Mouse (Mus musculus) ZHBTc4 (cell line): ENCODE measurements around the gene Soat1.
"Not testable (repeated sequence)": the region's sequence is repeated elsewhere in the genome, so short reads cannot be mapped to it uniquely, and the experiment has no call there.

Experiments
- DNase-seq: peaks from one replicate; pipeline ENCODE4 v3.0.0-alpha.2; 2011; ENCODE audit warnings: low read depth, low spot score

Gene Soat1

GRCm38 (mm10) chr1:156473961-156474503 lies at the start of gene Soat1:
Soat1 (minus strand) TSS chr1:156474331.
- DNase-seq = peak; percentile 93

- not testable (repeated sequence) for DNase-seq
Observed at GRCm38 (mm10) chr1:156523842-156524241, 49.7 kb upstream of the Soat1 start, which contains the start of gene Gm10031. Gm10031 (plus strand) TSS chr1:156524012.

GRCm38 (mm10) chr1:156521796-156522517 lies 47.8 kb upstream of the Soat1 start:
- DNase-seq = no peak

- DNase-seq = no peak
Observed at GRCm38 (mm10) chr1:156520136-156520780, 46.1 kb upstream of the Soat1 start.

GRCm38 (mm10) chr1:156507753-156508152 lies 33.6 kb upstream of the Soat1 start:
- DNase-seq = no peak

- no peak for DNase-seq
Observed at GRCm38 (mm10) chr1:156505901-156506300, 31.8 kb upstream of the Soat1 start.

- DNase-seq = peak; percentile 57
Observed at GRCm38 (mm10) chr1:156504945-156505523, 30.9 kb upstream of the Soat1 start.

GRCm38 (mm10) chr1:156496910-156497309 lies 22.8 kb upstream of the Soat1 start:
- DNase-seq = no peak

- DNase-seq = no peak
Observed at GRCm38 (mm10) chr1:156495025-156495424, 20.9 kb upstream of the Soat1 start.

- no peak for DNase-seq
Observed at GRCm38 (mm10) chr1:156491226-156491796, 17.2 kb upstream of the Soat1 start.

- no peak for DNase-seq
Observed at GRCm38 (mm10) chr1:156488031-156488430, 13.9 kb upstream of the Soat1 start.

GRCm38 (mm10) chr1:156487498-156487897 lies 13.4 kb upstream of the Soat1 start:
- peak; percentile 45 for DNase-seq

GRCm38 (mm10) chr1:156481826-156482225 lies 7.7 kb upstream of the Soat1 start:
- peak; percentile 46 for DNase-seq

GRCm38 (mm10) chr1:156476535-156476934 lies 2.4 kb upstream of the Soat1 start:
- DNase-seq = no peak

GRCm38 (mm10) chr1:156476016-156476415 lies 1.9 kb upstream of the Soat1 start:
- no peak for DNase-seq

- DNase-seq = no peak
Observed at GRCm38 (mm10) chr1:156474854-156475253, 723 bp upstream of the Soat1 start.

GRCm38 (mm10) chr1:156473003-156473402 lies 1.1 kb downstream of the Soat1 start:
- peak; percentile 43 for DNase-seq

GRCm38 (mm10) chr1:156471955-156472354 lies 2.2 kb downstream of the Soat1 start:
- no peak for DNase-seq

- DNase-seq = no peak
Observed at GRCm38 (mm10) chr1:156471071-156471470, 3.1 kb downstream of the Soat1 start.

GRCm38 (mm10) chr1:156470557-156470956 lies 3.6 kb downstream of the Soat1 start:
- no peak for DNase-seq

- no peak for DNase-seq
Observed at GRCm38 (mm10) chr1:156468576-156468975, 5.6 kb downstream of the Soat1 start.

- DNase-seq = no peak
Observed at GRCm38 (mm10) chr1:156467655-156468255, 6.4 kb downstream of the Soat1 start.
